Mouse (Mus musculus): Measurements from ENCODE around the gene Chst3.
"Not testable (repeated sequence)": the region's sequence is repeated elsewhere in the genome, so short reads cannot be mapped to it uniquely, and the experiment has no call there.

Chst3 gene

DNA sequence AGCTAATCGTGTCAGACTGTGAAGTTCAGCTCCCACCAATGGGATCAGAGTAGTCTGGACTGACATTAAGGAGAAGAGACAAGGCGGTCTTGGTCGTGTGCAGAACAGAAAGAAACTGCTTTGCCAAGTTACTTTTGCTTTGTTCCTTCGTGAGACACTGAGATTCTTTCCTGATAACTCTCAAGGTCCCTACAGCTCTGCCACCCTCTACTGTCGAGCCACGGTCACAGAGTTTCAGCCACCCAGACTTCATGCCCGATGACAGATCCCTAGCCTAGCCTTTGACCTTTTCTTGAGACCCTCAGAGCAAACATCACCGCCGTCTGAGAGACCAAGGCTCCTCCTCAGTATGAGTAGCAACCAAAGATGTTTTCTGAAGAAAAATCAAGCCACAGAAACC, 14.9 kb upstream of the Chst3 start:
- DNase-seq (ENCODE audit: low read depth, low spot score), result no peak

DNA sequence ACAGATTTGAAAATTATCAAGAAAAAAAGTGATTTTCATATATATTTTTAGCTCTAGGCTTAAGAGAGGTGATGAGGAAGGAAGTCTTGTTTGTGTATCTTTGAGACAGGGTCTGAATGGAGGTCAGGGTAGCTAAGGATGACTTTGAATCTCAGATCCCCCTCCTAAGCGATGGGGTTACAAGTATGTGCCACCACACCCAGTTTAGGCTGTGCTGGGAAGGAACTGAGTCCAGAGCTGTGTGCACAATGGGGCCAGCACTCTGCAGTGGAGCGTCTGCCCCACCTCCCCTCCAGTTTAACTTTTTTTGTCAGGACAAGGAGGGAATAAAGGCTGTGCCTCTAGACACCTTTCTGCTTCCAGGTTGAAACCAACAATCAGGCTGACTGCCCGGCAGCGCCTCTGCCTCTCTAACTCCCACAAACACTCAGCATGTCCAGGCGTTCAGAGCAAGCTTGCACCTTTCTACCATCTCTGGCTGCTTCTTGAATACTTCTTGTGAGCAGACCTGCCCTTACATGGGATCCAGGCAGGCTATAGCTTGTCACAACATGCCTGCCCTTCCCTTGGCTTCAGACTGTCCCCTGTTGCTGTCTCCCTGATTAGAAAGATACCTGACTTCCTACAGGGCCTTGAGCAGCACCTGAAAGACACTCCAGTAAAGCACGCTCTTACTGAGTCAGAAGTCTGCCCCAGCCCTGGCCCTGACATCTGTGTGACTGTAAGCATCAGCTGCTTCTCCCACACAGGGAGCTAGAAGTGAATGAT, 11.4 kb upstream of the Chst3 start:
- no peak for DNase-seq (ENCODE audit: low read depth, low spot score)

DNA sequence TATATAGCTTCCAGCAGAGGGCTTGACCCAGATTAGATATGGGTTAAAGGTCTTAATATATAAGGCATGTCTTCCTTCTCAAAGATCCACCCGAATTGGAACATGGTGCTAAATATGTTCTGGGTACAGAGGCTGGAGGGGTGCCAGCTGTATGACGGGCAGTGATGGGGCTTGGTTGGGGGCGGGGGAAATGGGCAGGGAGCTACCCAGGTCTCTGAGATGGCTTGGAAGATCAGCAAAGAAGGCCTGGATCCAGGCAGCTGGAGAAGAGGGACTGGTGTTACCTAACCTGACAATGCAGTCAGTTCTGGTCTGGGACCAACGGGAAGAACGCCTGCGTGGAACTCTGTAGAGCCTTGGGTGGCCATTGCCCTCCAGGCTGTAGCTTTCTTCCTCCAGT, 10.1 kb upstream of the Chst3 start:
- DNase-seq (ENCODE audit: low read depth, low spot score), result no peak

DNA sequence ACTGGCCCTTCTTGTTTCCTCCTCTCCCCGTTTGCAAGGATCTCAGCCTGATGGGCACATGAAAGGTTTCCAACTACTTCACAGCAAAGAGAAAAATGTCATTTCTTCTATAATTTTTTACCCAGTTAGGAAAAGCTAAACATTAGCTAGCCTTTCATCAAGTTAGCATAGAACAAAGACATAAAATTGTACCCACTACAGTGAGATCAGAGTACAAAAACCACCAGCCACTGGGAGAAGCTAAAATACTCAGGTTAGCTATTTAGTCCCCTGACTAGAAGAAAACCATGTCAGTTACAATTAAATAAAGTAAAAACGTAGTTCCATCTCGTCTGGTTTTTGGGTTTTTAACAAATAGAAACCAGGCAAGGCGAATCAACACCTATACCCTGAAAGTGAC, 8.6 kb upstream of the Chst3 start:
- no peak for DNase-seq (ENCODE audit: low read depth, low spot score)

DNA sequence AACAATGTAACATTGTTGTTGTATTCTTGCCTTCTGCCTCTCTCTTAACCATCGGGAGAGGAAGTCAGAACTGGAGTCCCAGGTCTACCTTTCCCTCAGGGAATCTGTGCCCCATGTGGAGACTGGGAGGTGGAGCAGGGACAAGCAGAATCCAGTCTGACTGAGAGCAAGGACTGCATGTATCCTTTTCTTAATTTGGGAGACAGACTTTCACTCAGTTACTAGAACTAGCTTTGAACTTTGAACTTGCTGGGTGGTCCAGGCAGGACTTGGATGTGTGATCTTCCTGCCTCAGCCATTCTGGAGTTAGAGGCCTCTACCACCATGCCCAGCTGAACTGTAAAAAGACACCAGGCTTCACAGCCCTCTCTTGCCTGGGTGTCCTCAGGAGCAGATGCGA, 5.5 kb upstream of the Chst3 start:
- no peak for DNase-seq (ENCODE audit: low read depth, low spot score)

DNA sequence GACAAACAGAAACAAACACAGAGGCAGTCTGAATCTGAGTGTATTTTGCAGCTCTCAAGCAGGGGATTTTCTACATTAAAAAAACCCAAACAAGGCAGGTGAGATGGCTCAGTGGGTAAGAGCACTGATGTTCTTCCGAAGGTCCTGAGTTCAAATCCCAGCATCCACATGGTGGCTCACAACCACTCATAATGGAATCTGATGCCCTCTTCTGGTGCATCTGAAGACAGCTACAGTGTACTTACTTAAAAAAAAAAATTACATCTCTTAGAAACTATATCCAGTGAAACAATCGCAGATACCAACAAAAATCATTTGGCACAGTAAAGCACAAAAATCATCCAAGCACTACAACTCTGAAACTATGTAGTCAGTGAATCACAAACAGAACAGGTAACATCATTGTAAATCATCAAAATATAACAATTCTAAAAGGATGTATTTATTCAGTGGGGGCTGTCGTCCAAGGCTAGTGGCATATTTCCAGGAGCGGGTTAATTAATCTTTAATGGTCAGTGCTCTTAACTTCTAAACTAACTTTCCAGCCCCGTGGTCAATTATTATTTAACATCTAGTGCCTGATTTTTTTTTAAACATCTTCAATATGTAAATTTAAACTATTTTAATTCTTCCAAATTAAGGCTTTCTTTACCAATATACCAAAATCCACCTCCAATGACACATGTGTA, 2.7 kb upstream of the Chst3 start:
- DNase-seq (ENCODE audit: low read depth, low spot score), result not testable (repeated sequence)

DNA sequence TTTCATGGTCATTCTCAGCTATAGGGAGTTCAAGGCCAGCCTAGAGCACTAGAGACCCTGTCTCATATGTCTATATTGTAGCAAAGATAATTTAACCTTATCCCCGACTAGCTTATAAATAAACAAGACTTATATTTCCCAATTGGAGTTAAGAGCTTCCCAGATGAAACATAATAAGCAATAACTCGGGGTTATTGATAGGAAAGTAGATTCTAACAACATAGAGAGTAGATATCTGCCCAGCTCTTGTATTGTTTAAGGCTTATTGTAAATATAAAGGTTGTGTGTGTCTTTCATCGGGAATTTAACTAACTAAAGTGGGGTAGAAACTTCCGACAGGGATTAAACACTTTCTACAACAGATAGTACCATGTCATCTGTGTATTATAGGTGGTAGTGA, 1.5 kb upstream of the Chst3 start:
- no peak for DNase-seq (ENCODE audit: low read depth, low spot score)

DNA sequence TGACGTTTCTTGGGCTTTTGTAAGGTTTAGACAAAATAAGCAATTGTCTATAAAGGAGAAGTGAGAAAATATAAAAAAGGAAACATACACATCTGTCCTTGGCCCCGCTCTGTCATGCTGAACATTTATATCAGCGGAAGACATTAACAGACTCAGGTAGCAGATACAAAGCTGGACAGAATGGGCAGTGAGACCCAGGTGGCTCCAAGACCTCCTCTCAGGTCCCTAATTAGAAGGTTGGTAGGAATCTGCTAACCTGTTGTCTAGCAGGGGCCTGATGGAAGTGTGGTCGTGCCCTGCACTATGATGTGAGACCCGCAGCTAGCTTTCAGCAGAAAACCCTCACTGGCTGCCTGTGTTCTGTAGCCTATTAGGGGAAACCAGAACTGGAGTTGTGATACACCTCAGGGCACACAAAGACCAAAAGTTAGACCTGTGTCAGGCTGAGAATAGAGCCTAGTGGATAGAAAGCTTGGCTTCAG, 1.0 kb upstream of the Chst3 start:
- no peak for DNase-seq (ENCODE audit: low read depth, low spot score)

DNA sequence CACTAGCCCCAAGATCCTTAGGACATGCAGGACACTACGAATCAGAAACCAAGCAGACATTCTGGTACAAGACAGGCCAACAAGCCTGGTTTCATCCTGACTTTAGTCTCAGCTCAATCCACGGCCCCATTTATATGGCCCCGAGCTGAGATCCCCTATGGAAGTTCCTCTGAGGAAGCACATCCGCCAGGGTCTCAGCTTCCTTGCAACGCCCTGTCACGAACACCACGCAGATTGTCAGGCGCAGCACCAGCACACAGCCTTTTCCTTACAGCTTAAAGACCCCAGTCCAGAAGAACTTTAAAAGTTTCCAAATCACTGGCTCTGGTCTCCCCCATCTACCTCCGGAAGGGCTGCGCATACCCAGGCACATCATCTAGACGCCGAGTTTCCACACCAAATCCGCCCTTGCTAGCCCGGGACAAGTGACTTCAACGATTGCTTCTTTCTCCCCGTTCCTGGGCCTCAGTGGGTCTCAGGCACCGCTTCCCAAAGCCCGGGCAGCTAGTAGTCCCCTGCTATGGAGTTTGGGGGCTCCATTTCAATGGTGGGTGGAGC, 948 bp downstream of the Chst3 start:
- no peak for DNase-seq (ENCODE audit: low read depth, low spot score)

DNA sequence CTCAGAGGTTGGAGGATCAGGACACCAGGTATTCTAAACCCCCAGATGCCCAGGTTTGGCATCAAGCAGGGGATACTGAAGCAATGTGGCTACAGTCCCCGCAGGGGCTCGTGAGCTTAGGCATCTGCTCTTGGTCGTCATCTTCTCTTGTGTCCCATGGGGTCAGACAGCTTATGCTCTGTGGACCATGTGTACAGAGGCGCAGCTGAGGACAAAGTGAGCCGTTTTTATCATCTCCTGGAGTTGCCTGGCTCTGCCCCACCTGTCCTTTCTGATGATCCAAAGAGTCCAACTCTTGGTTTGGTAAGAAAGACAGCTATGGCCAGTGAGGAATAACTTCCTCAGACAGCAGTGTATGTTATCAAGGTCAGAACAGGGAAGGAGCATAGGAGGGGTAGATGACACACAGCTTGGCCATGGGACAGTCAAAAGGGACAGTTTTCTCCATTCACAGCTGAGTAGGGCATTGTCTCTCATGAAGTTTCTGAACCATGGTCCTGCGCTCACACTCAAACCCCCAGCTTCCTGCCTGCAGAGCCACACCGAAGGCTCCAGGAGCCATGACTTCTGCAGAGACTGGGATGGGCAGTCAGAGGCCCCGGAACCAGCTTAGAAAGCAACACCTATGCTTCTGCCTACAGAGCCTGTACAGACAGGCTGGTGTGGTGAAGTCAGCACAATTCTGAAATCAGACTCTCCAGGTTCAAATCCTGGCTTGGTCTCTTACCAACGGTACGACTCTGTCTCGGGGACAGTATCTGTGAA, 2.5 kb downstream of the Chst3 start:
- DNase-seq (ENCODE audit: low read depth, low spot score), result no peak

DNA sequence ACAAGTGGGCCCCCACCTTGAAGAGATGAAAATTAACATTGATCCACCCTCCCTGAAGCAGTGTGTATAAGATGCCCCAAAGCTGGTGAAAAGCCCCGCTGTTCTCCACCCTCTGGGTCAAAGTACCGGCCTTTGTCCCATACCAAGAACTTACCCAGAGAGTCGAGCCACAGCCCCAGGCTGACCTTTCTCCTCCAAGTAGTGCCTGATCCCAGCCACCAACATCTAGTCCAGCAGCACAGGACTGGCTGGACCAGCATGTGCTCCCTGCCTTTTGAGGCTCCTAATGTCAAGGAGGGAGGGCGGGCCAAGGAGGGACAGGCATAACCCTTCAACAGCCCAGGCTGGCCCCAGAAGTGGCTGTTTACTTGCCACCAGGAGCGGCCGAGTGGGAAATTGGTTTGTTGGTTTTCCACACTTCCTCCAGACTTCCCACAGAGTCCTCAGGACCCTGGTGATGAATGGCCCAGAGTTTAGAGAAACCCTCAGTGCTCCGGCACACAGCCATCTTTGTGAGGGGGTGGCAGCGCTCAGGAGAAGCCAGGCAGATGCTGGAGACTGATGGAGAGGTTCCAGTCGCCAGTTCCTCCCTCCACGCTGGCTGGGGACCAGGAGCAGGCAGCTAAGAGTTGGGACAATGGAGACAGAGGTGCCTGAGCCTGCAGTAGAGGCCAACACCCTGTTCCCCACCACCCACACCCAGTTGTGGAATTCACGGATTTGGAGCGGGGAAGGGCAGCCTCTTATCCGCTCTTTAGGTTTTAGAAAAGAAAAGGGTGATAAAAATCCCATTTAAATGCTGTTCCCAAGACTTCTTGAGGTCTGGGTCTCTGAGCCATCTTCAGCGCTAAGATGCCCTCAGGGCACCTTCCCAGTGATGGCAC, 3.7 kb downstream of the Chst3 start:
- no peak for DNase-seq (ENCODE audit: low read depth, low spot score)

DNA sequence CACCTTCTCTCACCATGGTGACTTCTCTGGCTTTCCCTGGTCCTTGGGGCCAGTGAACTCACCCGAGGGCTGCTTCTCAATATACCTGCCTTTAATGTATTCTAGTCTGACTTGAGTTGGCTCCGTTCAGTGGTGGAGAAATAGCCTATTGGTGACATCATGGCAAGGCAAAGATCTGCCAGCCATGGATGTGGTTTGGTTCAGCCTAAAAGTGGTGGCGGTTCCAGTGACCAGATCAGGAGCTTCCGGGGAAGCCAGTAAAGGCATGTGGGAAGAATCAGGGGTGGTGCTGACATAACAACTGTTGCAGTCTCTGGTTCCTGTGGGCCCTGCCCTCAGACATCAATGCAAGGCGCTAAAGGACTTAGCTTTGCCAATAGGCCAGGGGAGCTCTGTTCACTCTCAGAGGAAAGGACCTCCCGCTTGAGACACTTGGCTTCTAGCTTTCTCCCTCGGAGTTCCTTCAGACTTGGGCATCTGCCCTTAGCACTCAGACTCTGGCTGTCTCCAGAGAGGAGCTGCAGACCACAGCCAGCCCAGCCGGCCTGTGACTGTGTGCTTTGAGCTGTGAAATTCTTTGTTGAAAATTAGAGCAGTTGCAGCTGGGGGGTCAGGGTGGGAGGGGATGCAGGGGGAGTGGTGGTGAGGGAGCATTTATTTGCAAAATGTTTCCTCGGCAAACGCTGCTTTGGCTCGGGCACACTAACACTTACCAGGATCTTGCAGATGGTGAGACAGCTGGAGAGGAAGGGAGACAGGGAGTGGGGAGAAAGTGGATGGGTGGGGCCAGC, 6.3 kb downstream of the Chst3 start:
- DNase-seq (ENCODE audit: low read depth, low spot score), result no peak

DNA sequence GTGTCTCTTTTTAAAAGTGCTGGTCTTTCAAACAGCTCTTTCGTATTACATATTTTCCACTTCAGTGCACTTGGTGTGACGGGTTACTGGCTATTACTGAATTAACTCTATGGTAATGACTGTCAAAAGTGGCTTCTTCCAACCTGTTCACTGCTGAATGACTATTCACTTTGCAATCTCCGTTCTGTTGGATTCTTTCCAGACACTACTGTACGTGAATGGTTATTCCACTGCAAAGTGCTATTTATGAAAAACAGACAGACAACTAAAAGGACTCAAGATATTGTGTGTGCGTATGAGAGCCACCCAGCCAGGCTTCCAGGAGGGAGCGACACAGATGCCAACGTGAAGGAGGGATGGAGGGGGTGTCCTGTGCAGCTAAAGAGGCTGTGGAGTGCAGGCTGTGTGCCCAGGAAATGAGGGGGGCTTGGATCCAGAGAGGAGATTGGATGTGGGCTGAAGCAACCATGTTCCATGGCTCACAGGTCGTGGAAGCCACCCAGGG, 7.5 kb downstream of the Chst3 start:
- no peak for DNase-seq (ENCODE audit: low read depth, low spot score)

DNA sequence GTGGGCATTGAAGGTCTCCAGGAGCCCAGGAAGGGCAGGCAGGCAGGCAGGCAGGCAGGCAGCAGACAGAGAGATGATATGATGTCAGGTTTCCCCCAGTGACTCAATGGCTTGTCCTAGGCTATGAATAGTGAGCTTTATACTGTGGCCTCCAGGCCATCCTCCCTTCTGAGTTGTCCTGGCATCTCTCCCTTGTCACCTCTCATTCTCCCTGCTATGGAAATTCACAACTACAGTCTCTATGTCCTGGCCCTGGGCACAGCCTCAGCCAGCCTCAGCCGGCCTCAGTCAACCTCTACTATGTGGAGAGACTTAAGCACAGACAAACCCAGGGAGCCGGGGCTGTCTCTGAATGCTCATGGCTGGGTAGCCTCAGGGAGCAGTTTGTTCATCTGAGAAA, 8.6 kb downstream of the Chst3 start:
- no peak for DNase-seq (ENCODE audit: low read depth, low spot score)

DNA sequence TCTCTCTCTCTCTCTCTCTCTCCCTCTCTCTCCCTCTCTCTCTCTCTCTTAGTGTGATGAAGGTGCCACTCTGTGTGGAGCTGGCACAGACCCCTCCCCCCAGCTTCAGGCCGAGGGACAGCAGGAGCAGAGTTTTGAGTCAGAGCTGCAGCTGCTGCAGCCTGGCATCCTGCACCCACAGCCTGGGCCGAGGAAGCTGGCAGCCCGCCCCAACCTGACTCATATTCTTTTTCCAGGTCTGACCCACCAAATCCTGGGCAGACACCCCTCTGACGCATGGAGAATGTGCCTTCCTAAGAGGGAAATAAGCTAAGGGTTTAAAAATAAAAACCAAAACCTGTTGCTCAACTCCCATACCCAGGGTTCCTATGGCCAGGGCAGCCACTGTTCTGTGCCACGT, 9.8 kb downstream of the Chst3 start:
- DNase-seq (ENCODE audit: low read depth, low spot score), result no peak

DNA sequence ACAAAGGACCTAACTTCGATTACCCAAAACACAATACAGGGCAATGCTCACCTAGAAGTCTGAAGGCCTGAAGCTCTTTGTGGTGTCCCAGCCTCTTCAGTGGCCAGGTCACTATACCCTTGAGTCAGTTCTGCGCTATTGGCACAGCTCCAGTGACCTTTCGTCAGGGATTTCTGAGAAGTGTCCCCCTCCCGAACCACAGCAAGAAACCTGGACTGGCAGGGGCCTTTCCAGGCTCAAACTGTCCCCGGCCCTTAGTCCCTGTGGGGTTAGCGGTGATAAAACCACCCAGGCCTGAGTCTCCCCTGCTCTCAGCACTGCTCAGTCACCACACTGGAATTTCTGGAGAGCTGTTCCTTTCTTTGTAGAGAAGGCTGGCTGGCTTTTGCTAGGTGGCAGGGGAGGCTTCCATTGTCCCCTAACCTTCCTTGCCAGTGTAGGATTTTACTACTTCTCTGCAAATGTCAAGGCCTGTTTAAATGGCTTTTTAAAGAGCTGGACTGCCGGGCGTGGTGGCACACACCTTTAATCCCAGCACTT, 11.8 kb downstream of the Chst3 start:
- no peak for DNase-seq (ENCODE audit: low read depth, low spot score)

DNA sequence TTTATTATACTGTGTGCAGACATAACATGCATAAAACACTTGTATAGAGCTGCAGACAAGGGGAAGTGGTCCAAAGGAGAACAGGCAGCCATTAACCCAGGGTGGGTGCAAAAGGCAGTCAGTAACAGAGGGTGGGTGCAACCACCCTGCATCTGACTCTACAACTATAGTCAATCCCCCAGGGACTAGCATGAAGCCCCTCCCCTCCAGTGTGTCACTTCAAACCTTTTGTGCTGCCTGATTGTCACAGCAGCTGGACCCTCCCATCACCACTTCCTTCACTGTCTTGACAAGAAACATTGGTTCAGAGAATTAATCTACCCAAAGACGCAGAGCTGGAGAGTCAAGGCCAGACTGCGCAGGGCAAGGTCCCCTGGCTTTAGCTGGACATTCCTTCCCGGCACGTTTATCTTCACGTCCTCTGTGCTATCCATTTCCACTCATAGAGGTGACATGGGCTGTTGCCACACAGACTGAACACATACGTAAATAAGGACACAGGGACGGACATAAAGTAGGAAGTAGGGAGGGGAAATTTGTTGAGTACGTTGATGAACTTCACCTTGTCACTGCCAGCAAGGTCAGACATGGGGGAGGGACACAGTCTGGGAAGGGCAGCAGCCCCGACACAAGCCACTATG, 13.3 kb downstream of the Chst3 start:
- no peak for DNase-seq (ENCODE audit: low read depth, low spot score)

DNA sequence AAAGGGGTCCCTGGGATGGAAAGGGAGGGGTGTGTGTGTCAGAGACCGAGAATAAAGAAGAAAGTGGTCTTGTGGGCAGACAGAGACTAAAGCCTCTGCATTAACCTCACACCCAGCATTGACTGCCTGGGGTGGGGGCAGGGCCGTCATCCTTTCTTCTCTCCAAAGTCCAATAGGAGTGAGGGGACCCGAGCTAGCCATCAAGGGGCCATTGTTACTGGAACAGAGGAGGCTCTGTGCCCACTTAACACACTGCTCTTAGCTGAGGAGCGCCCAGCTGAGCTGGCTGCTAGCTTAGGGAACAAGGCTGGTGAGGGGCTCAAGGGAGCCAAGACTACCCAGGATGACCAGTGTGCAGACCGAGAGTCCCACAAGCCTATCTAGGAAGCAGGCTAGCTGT, 16.3 kb downstream of the Chst3 start:
- no peak for DNase-seq (ENCODE audit: low read depth, low spot score)

DNA sequence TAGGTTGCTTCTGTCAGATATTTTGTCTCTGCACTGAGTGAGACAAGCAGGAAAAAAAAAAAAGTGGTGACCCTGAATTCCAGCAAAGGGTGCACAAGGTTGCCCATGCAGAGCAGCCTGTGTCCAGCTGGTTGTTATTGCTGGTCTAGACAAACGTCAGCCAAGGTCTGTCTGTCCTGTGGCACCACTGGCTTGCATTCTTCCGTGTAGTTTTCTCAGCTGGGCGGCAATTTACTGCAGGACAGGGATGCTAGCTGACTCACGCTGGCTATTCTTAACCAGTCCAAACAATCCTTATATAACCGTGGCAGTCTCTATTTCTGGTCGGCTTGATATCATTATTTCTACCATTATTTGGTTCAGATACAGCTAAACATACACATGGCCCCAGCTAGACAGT, 18.1 kb downstream of the Chst3 start:
- DNase-seq (ENCODE audit: low read depth, low spot score), result no peak
